Mouse (Mus musculus) kidney, adult 18-20 months (tissue): ENCODE data around the gene Il23a.
"Not testable (repeated sequence)": the region's sequence is repeated elsewhere in the genome, so short reads cannot be mapped to it uniquely, and the experiment has no call there.

Experiments
- DNase-seq: peaks from one replicate; pipeline ENCODE4 v3.0.0; 2021

The Il23a gene

GRCm38 (mm10) chr10:128263393-128264310 lies 34.9 kb downstream of the Il23a start:
- no peak for DNase-seq

GRCm38 (mm10) chr10:128262300-128262699 lies 36.3 kb downstream of the Il23a start:
- DNase-seq = no peak

DNA sequence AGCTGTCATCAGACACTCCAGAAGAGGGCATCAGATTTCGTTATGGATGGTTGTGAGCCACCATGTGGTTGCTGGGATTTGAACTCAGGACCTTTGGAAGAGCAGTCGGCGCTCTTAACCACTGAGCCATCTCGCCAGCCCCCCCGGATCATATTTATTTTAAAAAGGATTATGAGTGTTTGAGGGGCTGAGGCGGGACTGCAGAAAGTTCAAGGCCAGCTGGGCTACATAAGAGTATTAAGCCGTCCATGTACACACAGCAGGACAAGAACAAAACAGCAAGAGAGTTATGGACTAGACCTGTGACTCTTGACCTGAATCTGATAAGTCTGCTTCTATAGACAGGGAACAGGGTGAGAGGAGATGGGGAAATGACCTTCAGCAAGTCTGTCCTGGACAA lies 38.2 kb downstream of the Il23a start:
- not testable (repeated sequence) for DNase-seq

DNA sequence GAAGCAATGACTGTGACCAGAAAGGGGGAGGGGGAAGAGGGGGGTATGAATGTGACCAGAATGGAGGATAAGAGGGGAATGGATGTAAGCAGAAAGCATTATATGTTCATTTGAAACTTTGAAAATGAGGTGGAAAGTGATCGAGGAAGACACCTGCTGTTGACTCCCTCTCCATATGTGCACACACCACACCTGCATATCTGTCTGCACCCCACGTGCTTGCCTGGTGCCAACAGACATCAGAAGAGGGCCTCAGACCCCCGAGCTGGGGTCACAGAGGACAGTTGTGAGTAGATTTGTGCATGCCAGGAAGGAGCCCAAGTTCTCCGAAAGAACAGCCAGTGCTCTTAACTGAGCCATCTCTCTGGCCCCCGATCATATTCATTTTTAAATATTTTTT lies 38.6 kb downstream of the Il23a start:
- DNase-seq = no peak

DNA sequence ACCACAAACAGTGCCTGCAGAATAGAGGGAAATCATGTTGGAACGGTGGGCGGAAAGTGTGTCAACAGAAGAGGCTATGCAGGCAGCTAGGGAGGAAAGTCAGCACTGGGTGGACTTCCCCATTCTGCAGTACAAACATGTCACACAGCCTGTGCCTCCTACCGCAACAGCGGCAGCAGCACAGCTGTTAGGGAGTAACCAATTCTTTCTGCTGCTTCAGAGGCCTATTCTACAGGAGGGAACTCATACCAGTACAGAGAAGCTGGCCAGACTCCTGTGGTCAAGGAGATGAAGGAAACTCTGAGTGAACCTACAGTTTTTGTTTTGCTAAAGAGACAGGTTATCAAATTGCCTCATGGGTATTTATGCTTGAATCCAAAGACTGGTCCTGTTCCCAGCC lies 39.6 kb downstream of the Il23a start:
- DNase-seq = no peak

DNA sequence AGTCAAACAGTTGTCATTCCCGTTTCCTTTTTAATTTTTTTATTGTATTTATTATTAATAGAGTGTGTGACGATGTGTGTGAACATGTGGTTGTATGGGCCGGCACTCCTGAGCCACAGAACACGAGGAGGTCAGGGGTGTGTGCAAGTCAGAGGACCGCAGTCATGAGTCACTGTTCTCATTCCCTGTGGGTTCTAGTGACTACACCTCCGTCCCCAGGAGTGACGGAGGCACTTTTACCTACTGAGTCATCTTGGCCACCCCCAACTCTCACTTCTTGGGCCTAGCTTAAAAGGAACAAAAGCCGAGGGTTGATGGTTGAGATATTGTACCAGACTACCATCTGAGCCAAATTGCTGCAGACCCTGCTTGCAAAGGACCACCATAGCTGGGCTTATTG lies 42.2 kb downstream of the Il23a start:
- no peak for DNase-seq

- DNase-seq = no peak
These were observed 42.6 kb downstream of the Il23a start for GRCm38 (mm10) chr10:128255925-128256324.

DNA sequence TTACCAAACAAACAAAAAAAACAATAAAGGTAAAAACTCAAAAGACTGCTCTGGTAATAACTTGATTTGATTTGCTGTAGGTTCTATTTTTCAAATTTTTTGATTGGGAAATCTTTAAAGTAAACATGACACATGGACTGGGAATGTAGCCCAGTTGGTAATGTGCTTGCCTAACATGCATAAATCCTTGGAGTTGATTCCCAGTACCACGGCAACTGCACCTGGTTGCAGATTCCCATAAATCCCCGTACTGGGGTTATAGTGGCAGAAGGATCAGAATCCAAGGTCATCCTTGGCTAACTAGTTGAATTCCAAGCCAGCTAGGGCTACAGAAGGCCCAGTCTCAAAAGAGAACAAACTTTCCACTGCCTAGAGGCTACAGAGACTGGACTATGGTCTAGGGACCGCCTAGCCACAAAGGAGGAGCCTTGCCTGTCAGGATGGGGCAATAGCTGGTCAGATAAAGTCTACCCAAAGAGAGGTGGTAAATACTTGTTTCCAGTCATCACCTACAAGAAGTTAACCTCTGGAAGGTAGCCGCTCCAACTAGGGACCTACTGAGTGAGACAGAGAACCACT lies 44.8 kb downstream of the Il23a start, which contains the start of gene Apon:
TSS of gene Apon (plus strand) at position 420 of the 579 bp plus-strand sequence.
- DNase-seq = no peak

- no peak for DNase-seq
These were observed 48.0 kb downstream of the Il23a start for GRCm38 (mm10) chr10:128250565-128250964.

DNA sequence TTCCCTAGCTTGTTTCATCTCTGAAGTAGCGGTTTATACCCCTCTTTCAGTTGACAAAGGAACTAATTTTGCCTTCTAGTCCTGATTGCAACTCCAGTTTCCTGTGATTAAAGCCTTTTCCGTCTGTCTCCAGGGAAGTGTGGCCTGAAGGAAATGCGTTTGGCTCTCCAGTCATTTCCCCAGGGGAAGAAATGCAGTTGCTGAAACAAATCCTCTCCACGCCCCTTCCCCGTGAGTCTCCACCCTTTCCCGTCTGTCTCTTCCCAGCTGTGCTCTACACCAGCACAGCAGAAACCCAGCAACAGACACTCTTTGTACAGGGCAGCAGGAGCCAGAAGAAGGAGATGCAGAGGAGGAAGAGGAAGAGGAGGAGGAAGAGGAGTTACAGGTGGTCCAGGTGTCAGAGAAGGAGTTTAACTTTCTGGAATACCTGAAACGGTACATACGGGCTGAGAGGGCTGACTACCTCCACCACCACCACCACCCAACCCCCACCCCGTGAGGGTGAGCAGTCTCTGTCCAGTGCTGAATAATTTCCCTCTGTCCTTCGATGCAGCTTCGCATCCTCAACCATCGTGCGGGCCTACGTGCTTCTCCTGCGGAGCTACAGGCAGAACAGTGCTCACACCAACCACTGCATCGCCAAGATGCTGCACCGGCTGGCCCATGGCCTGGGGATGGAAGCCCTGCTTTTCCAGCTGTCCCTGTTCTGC lies 51.4 kb downstream of the Il23a start:
- DNase-seq = peak; percentile 45
